Mouse (Mus musculus) bone marrow macrophage, adult 2 months (primary cell): ENCODE data around the gene Armc3. TPM values are rescaled to one million over a fixed set of nuclear protein-coding genes. Genes with fewer than 3 reads are reported as not detected.
"Not testable (repeated sequence)": the region's sequence is repeated elsewhere in the genome, so short reads cannot be mapped to it uniquely, and the experiment has no call there.

Experiments used
- H3K27ac ChIP-seq: 2 replicates; pipeline ENCODE4 v1.5.1; 2012; ENCODE audit warnings: low read depth, low read length; ENCODE audit not compliant: insufficient read depth
- H3K4me1 ChIP-seq: 2 replicates; pipeline ENCODE4 v1.6.1; 2012; ENCODE audit warnings: low read length; ENCODE audit not compliant: control insufficient read depth, insufficient read depth
- H3K4me3 ChIP-seq: 2 replicates; pipeline ENCODE4 v1.5.1; 2012; ENCODE audit warnings: mild to moderate bottlenecking, low read length, moderate library complexity; ENCODE audit not compliant: insufficient read depth
- CTCF ChIP-seq: IDR thresholded peaks from 2 replicates; pipeline ENCODE4 v1.5.1; 2012; ENCODE audit warnings: low read depth, mild to moderate bottlenecking, low read length, moderate library complexity
- POLR2A ChIP-seq: IDR thresholded peaks from 2 replicates; pipeline ENCODE4 v1.6.1; 2012; ENCODE audit warnings: mild to moderate bottlenecking, low read depth, low read length, borderline replicate concordance
- polyA plus RNA-seq: library from polyadenylated mRNA; stranded (reverse); fragments of >200 nt; gene quantifications from 2 replicates; pipeline ENCODE4 v1.2.4, GENCODE M21; 2012; ENCODE audit not compliant: missing spikeins, insufficient read depth, insufficient read length

Armc3 gene
- polyA plus RNA-seq, 1 experiment = 0.52 TPM

- TF ChIP-seq CTCF (no peak), POLR2A (no peak)
- Histone ChIP-seq H3K27ac (no peak overlapping the region), H3K4me3 (no peak overlapping the region), H3K4me1 (peaks cover 3% of the 10 kb centered on the region; the same call in 1 of the 2 replicates)
Observed at GRCm38 (mm10) chr2:19310498-19310897, 111.4 kb downstream of the Armc3 start.

DNA sequence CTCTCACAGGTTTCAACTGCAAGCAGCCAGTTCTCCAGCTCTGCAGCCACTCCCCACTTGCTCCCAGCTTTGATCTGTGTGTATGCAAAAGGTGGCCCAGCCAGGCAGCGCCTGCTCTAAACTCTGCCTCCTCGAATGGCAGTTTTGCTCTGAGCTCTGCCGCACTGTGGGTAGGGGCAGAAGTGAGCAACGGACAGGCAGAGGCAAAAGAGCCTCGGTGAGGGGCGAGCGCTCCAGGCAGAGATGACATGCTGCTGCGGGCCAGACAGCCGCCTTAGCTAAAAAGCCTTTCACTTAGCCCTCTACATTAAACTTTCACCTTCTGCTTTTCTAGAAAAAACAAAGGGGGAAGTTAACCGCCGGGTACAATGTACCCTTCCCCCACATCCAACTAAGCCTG lies 117.0 kb downstream of the Armc3 start:
- H3K4me1 ChIP-seq = peaks cover 13% of the 10 kb centered on the region
- H3K4me3 ChIP-seq = no peak overlapping the region
- TF ChIP-seq POLR2A = no peak
- no peak for TF ChIP-seq CTCF
- H3K27ac ChIP-seq = no peak overlapping the region

- Histone ChIP-seq H3K4me1 (peaks cover 13% of the 10 kb centered on the region), H3K4me3 (no peak overlapping the region), H3K27ac (no peak overlapping the region)
- no peak for TF ChIP-seq POLR2A
- no peak for TF ChIP-seq CTCF
Observed at GRCm38 (mm10) chr2:19316691-19317090, 117.6 kb downstream of the Armc3 start.

- H3K4me3 ChIP-seq, H3K27ac ChIP-seq: not testable (repeated sequence)
- peaks cover 13% of the 10 kb centered on the region for H3K4me1 ChIP-seq
Observed at GRCm38 (mm10) chr2:19317151-19317812, 118.2 kb downstream of the Armc3 start.

GRCm38 (mm10) chr2:19318499-19318898 lies 119.4 kb downstream of the Armc3 start:
- no peak overlapping the region for H3K4me3 ChIP-seq
- no peak for TF ChIP-seq CTCF
- TF ChIP-seq POLR2A = no peak
- H3K4me1 ChIP-seq = peaks cover 13% of the 10 kb centered on the region
- H3K27ac ChIP-seq = no peak overlapping the region

- Histone ChIP-seq H3K4me1 (peaks cover 13% of the 10 kb centered on the region), H3K4me3 (no peak overlapping the region), H3K27ac (no peak overlapping the region)
- TF ChIP-seq CTCF = no peak
- no peak for TF ChIP-seq POLR2A
Observed at GRCm38 (mm10) chr2:19319284-19319683, 120.2 kb downstream of the Armc3 start.

GRCm38 (mm10) chr2:19322448-19322847 lies 123.3 kb downstream of the Armc3 start:
- H3K27ac ChIP-seq = no peak overlapping the region
- H3K4me3 ChIP-seq = no peak overlapping the region
- no peak for TF ChIP-seq POLR2A
- no peak for TF ChIP-seq CTCF
- H3K4me1 ChIP-seq = no peaks in the 10 kb centered on the region

- Histone ChIP-seq H3K4me3 (no peak overlapping the region), H3K4me1 (no peaks in the 10 kb centered on the region), H3K27ac (no peak overlapping the region)
- TF ChIP-seq CTCF (no peak), POLR2A (no peak)
Observed at GRCm38 (mm10) chr2:19326376-19326775, 127.3 kb downstream of the Armc3 start.

GRCm38 (mm10) chr2:19327811-19328210 lies 128.7 kb downstream of the Armc3 start:
- Histone ChIP-seq H3K27ac (no peak overlapping the region), H3K4me3 (no peak overlapping the region)
- TF ChIP-seq CTCF = no peak
- TF ChIP-seq POLR2A = no peak

GRCm38 (mm10) chr2:19343901-19344635 lies 145.0 kb downstream of the Armc3 start:
- no peak for TF ChIP-seq POLR2A
- no peak for TF ChIP-seq CTCF
- H3K4me3 ChIP-seq = peak overlapping the region; percentile 45
- peaks cover 12% of the 10 kb centered on the region for H3K4me1 ChIP-seq
- peak overlapping the region; percentile 78 for H3K27ac ChIP-seq

More at GRCm38 (mm10) chr2:19327811-19328210, 128.7 kb downstream of the Armc3 start:
- no peaks in the 10 kb centered on the region for H3K4me1 ChIP-seq
